Mouse (Mus musculus): ENCODE results near the gene Trim29.

The Trim29 gene

GRCm38 (mm10) chr9:43310538-43310937, at the start of gene Trim29:
Trim29 (plus strand) TSS chr9:43310848.
- DNase-seq: no peak

GRCm38 (mm10) chr9:43261124-43261907, 49.3 kb upstream of the Trim29 start:
- no peak for DNase-seq

DNA sequence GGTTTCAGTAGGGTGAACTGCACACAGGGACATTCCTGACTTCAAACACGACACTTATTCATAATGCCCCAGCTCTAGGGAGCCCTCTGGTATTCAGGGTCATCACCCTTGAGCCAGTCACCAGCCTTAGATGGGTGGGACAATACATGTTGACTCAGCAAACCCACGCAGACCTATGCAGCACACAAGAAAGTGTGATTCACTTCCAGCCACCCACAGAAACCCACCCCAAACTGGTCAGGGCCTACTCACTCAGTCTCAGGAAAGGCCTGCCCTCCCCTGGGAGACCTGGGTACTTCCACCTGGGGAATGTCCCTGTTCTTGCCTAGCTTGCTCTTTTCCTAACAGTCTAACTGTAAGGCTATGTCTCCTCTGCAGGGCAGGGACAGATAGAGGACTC, 48.7 kb upstream of the Trim29 start:
- DNase-seq: peak; percentile 51

GRCm38 (mm10) chr9:43262390-43262789, 48.3 kb upstream of the Trim29 start:
- DNase-seq: no peak

DNA sequence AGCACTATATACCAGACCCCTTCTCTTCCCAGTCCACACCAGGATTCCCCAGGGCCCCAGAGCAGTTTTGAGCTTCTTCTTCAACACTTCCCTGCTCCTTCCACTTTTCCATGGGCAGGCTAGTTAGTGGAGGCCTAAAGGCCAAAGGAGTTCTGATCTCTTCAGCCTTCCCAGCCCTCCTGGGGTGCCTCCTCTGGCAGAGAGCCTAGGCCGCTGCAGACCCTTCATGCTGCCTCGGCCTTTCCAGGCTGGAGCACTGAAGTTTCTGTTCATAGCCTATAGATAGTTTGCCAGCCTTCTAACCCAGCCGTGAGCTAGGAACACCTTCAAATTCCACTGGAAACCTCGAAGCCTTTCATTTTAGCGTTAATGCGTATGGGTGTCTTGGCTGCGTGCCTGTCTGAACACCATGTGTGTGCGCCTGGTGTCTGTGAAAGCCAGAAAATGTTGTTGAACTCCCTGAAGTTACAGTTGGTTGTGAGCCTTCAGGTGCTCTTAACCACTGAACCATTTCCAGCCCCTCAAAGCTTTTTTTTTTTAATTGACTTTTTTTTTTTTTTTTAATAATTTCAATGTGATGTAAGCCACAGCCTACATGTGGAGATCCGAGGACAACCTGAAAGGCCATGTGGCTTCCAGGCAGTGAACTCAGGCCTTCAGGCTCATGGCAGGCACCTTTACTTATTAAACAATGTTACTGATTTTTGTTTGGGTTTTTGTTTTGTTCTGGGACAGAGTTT, 47.7 kb upstream of the Trim29 start:
- peak; percentile 80 for DNase-seq

GRCm38 (mm10) chr9:43263946-43264451, 46.6 kb upstream of the Trim29 start:
- DNase-seq: peak; percentile 96

GRCm38 (mm10) chr9:43265194-43265593, 45.5 kb upstream of the Trim29 start:
- DNase-seq: no peak

DNA sequence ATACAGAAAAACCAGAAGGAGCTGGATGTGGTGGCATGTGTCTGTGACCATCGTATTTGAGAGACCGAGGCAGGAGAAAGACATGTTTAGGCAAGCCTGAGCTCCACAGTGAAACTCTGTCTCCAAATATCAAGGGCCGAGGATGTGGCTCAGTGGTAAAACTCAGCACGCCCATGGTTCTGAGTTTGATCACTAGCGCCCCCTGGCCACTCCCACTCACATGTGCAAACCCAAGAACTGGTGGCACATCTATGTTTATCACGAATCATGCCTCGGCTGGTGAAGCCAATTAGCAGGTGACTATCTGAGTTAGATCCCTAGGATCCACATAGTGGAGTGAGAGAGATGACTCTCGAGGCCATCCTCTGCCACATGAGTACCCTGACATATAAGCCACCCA, 43.3 kb upstream of the Trim29 start:
- DNase-seq: peak; percentile 56

GRCm38 (mm10) chr9:43269166-43269565, 41.5 kb upstream of the Trim29 start:
- DNase-seq: no peak

GRCm38 (mm10) chr9:43270723-43271252, 39.9 kb upstream of the Trim29 start:
- no peak for DNase-seq

GRCm38 (mm10) chr9:43271761-43272518, 38.7 kb upstream of the Trim29 start:
- DNase-seq: no peak

GRCm38 (mm10) chr9:43273735-43274134, 36.9 kb upstream of the Trim29 start:
- DNase-seq: no peak

- peak; percentile 81 for DNase-seq
Measured at GRCm38 (mm10) chr9:43284284-43284683, 26.4 kb upstream of the Trim29 start.

DNA sequence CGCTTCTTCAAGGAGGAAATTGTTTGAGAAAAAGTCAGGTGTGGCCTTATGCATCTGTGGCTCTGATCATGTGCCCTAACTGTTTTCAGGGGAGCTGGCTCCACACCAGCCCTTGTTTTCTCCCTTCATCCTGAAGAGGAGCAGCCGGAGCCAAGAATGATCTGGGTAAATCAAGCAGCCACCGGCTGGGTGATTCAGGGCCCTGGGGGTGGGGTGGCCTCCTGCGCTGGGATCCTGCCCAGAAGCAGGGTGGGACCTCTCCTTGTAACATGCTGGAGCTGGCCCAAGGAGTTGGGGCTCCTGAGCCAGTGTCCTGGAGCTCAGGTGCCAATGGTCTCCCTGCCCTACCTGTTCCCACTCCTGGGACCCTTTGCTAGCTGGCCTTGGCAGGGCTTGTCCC, 25.4 kb upstream of the Trim29 start:
- DNase-seq: no peak

- peak; percentile 52 for DNase-seq
Measured at GRCm38 (mm10) chr9:43286870-43287269, 23.8 kb upstream of the Trim29 start.

DNA sequence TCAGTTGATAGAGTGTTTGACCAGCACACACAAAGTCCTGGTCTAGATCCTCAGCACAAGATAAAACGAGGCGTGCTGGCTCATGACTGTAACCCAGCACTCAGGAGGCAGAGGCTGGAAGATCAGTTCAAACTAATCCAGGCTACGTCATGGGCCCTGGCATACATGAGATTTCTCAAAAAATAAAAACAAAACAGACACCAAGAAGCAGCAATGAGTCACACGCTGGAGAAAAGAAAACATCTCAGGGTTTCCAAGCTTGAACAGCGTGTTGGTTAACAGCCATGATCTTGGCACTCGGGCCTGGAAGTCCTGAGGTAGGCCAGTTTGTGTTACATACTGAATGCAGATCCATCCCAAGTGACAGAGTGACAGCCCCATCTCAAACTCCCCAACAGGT, 17.6 kb upstream of the Trim29 start:
- DNase-seq: no peak

- no peak for DNase-seq
Measured at GRCm38 (mm10) chr9:43300394-43300793, 10.3 kb upstream of the Trim29 start.

DNA sequence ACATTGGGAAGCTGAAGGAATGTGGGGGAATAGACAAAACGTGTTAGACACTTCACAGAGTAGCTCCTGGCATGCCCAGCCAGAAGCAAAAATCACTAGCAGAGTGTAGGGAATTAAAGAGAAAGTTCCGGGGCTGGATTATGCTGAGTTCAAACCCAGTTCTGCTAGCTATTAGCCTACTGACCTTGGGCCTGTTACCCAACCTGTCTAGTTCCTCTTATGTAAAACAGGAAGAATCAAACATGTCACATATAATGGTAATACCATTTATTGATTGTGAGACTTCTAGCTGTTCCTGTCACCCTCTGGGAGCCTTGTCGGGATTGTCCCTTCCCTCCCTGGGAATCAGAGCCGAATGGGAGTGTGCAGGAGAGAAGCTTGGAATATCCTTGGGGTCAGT, 7.7 kb upstream of the Trim29 start:
- DNase-seq: no peak

DNA sequence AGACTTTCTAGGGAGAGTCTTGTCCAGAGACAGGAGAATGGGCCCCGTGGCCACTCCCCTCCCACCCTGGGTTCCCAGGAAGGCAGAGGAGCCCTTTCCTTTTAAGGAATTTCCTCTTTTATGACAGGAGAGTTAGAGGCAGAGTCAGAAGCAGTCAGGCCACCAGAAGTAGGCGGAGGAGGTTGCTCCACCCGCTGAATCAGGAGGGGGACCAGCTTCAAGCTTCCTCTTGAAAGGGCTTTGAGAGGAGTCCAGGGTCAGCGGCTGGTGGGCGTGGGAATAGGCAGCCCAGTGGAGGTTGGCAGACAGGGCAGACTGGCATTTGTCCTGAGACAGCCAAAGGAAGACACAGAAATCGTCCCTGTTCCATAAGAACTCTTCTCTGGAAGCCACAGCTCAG, 4.8 kb upstream of the Trim29 start:
- no peak for DNase-seq

DNA sequence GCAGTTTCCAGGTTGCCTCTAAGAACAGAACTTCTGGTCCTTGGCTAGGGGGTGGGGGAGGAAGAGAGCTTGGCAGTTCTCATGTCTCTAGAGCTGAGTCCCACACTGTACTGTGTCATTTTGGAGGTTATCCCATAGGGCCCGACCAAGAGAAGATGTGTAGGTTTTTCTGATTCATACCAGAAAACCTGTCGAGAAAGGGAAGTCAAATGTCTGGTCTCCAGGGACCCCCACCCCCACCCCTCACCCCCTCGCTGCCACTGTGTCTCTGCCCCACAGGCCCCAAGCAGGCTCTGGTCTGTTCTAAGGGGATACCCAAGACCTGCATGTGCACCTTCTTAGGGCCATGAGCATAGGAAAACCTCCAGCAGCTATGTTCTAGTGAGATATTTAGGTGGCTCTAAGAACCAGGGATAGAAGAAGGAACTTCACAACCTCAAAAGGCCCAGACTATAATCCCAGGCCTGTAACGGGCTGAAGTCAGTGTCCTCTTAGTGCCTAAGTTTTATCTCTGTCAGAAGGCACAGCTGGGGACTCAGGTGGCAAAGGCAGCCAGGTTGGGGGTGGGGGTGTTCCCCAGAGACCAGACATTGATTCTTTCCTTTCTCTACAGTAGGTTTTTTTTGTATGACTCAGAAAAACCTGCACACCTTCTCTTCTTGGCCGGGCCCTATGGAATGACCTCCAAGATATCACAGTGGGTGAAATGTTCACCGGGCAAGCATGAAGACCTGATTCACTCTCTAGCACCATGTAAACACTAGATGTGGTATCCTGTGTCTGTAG, 1.4 kb upstream of the Trim29 start:
- no peak for DNase-seq

GRCm38 (mm10) chr9:43312190-43312589, 1.5 kb downstream of the Trim29 start:
- DNase-seq: no peak

- no peak for DNase-seq
Measured at GRCm38 (mm10) chr9:43313805-43314204, 3.2 kb downstream of the Trim29 start.

Data from kidney, adult 9 months (tissue).